Mouse (Mus musculus) skeletal muscle tissue, adult 2 months (tissue): ENCODE results near the gene Nadsyn1.
A peak's percentile ranks its signal among the peaks of the same experiment; 100 is the strongest.

Experiments
- DNase-seq: peaks from one replicate; pipeline ENCODE4 v3.0.0-alpha.2; 2012; ENCODE audit warnings: low read depth, low spot score

Gene Nadsyn1

GRCm38 (mm10) chr7:143805199-143805624 lies 17.4 kb downstream of the Nadsyn1 start:
- DNase-seq: no peak

GRCm38 (mm10) chr7:143801195-143802065 lies 21.2 kb downstream of the Nadsyn1 start:
- no peak for DNase-seq

GRCm38 (mm10) chr7:143800770-143801169 lies 21.9 kb downstream of the Nadsyn1 start:
- no peak for DNase-seq

GRCm38 (mm10) chr7:143798783-143799182 lies 23.9 kb downstream of the Nadsyn1 start:
- DNase-seq: no peak

GRCm38 (mm10) chr7:143793121-143793520 lies 29.5 kb downstream of the Nadsyn1 start:
- DNase-seq: no peak

- no peak for DNase-seq
Observed at GRCm38 (mm10) chr7:143792336-143792985, 30.2 kb downstream of the Nadsyn1 start.

GRCm38 (mm10) chr7:143783996-143784829 lies 38.4 kb downstream of the Nadsyn1 start, which contains the start of gene Mrgpre:
Gene Mrgpre (minus strand): TSS chr7:143784500.
- peak; percentile 80 for DNase-seq

- no peak for DNase-seq
Observed at GRCm38 (mm10) chr7:143783378-143783995, 39.2 kb downstream of the Nadsyn1 start.

- DNase-seq: no peak
Observed at GRCm38 (mm10) chr7:143777375-143777774, 45.3 kb downstream of the Nadsyn1 start.

GRCm38 (mm10) chr7:143776137-143776536 lies 46.5 kb downstream of the Nadsyn1 start:
- no peak for DNase-seq

GRCm38 (mm10) chr7:143769461-143769860 lies 53.2 kb downstream of the Nadsyn1 start:
- DNase-seq: no peak

GRCm38 (mm10) chr7:143768267-143768666 lies 54.4 kb downstream of the Nadsyn1 start:
- DNase-seq: no peak

- DNase-seq: no peak
Observed at GRCm38 (mm10) chr7:143766893-143767292, 55.8 kb downstream of the Nadsyn1 start, which contains the start of gene Mrgprg. Gene Mrgprg (minus strand): TSS chr7:143766993.

GRCm38 (mm10) chr7:143764876-143765530 lies 57.6 kb downstream of the Nadsyn1 start:
- no peak for DNase-seq

GRCm38 (mm10) chr7:143763794-143764193 lies 58.9 kb downstream of the Nadsyn1 start:
- DNase-seq: peak; percentile 47

GRCm38 (mm10) chr7:143758956-143759355 lies 63.7 kb downstream of the Nadsyn1 start:
- no peak for DNase-seq

- DNase-seq: no peak
Observed at GRCm38 (mm10) chr7:143757696-143758095, 65.0 kb downstream of the Nadsyn1 start.

- peak; percentile 70 for DNase-seq
Observed at GRCm38 (mm10) chr7:143757027-143757390, 65.6 kb downstream of the Nadsyn1 start.

GRCm38 (mm10) chr7:143756125-143757026 lies 66.3 kb downstream of the Nadsyn1 start, which contains the start of gene Osbpl5:
Gene Osbpl5 (minus strand): TSS chr7:143756985.
- DNase-seq: no peak
